Mouse (Mus musculus) olfactory bulb, adult 2 months (tissue): Measurements from ENCODE around the gene Lss. TPM values are rescaled to one million over a fixed set of nuclear protein-coding genes. Genes with fewer than 3 reads are reported as not detected.

Experiments used
- H3K27ac ChIP-seq: fragments of 200-500 bp; 2 replicates; pipeline ENCODE4 v1.5.1; 2012; ENCODE audit warnings: low read depth, low read length; ENCODE audit not compliant: insufficient read depth
- H3K4me1 ChIP-seq: fragments of 200-500 bp; 2 replicates; pipeline ENCODE4 v1.6.1; 2012; ENCODE audit warnings: low read length; ENCODE audit not compliant: control insufficient read depth, insufficient read depth
- H3K4me3 ChIP-seq: fragments of 200-500 bp; 2 replicates; pipeline ENCODE4 v1.5.1; 2012; ENCODE audit warnings: mild to moderate bottlenecking, low read depth, low read length, moderate library complexity; ENCODE audit not compliant: insufficient read depth
- CTCF ChIP-seq: fragments of 200-500 bp; IDR thresholded peaks from 2 replicates; pipeline ENCODE4 v1.5.1; 2012; ENCODE audit warnings: low read depth, mild to moderate bottlenecking, low read length, moderate library complexity; ENCODE audit not compliant: insufficient read depth
- POLR2A ChIP-seq: fragments of 200-500 bp; IDR thresholded peaks from 2 replicates; pipeline ENCODE4 v1.6.1; 2012; ENCODE audit warnings: mild to moderate bottlenecking, low read depth, low read length, moderate library complexity; ENCODE audit not compliant: insufficient read depth
- WGBS: fragments of 180-500 bp; shearing (Covaris S2); methylation state at CpG from one replicate; pipeline ENCODE4 v1.1.7; 2018; 5-methylcytosine and 5-hydroxymethylcytosine counted together
- polyA plus RNA-seq: library from polyadenylated mRNA; stranded (reverse); fragments of >200 nt; gene quantifications from 2 replicates; pipeline ENCODE4 v1.2.4, GENCODE M21; 2012; ENCODE audit warnings: low replicate concordance; ENCODE audit not compliant: missing spikeins, insufficient read depth, insufficient read length

Gene Lss
- polyA plus RNA-seq, 1 experiment: not detected

GRCm38 (mm10) chr10:76584138-76584537, 52.8 kb downstream of the Lss start:
- Histone ChIP-seq H3K4me3 (no peak overlapping the region), H3K4me1 (peaks cover 7% of the 10 kb centered on the region), H3K27ac (no peak overlapping the region)
- TF ChIP-seq CTCF (no peak), POLR2A (no peak)
- 17% methylated on average over 10 of the region's 10 CpGs for WGBS

DNA sequence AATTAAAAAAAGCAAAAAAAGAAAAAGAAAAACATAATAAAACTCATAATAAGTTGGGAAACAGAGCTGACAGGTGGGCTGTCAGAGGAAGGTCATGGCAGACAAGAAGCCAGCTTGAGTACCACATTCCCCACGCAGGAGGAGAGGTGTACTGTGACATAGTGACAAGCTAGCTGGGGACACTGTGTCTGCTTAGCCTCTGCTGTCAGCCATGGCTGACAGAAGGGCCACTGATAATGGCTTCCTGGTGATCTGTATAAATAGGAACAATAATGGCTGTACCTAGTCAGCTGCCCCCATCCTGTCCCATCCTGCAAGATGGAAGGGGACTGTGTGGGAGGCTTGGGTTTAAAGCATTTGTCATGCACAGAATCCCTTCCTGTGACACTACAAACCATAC, 54.8 kb downstream of the Lss start:
- TF ChIP-seq POLR2A (no peak), CTCF (no peak)
- 72% methylated on average over 1 of the region's 1 CpGs for WGBS
- H3K4me1 ChIP-seq: peaks cover 7% of the 10 kb centered on the region
- H3K4me3 ChIP-seq: no peak overlapping the region
- no peak overlapping the region for H3K27ac ChIP-seq

- 74% methylated on average over 11 of the region's 11 CpGs for WGBS
- TF ChIP-seq POLR2A: no peak
- no peak for TF ChIP-seq CTCF
- Histone ChIP-seq H3K4me3 (no peak overlapping the region), H3K4me1 (no peaks in the 10 kb centered on the region), H3K27ac (no peak overlapping the region)
Measured at GRCm38 (mm10) chr10:76590197-76590596, 58.8 kb downstream of the Lss start.

DNA sequence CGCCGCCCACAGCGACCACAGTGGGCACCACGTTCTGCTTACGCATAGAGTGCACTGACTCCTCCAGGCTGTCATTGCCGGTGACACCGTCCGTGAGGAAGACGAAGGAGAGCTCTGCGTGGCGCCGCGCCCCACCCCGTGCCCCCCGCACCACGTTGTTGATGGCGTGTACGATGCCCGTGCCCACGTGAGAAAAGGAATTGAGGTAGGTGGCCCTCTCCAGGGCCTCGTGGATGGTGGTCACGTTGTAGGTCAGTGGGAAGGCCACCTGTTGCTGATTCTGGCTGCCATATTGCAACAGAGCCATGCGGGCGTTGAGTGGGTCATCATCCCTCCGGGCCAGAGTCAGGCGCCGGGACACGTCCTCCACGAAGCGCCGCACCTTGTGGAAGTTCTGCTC, 65.0 kb downstream of the Lss start:
- TF ChIP-seq CTCF (no peak), POLR2A (no peak)
- H3K4me3 ChIP-seq: no peak overlapping the region
- H3K27ac ChIP-seq: no peak overlapping the region
- H3K4me1 ChIP-seq: no peaks in the 10 kb centered on the region
- 92% methylated on average over 31 of the region's 31 CpGs for WGBS

- H3K4me1 ChIP-seq: no peaks in the 10 kb centered on the region
- H3K27ac ChIP-seq: no peak overlapping the region
- H3K4me3 ChIP-seq: no peak overlapping the region
- WGBS: 78% methylated on average over 3 of the region's 3 CpGs
- no peak for TF ChIP-seq CTCF
- TF ChIP-seq POLR2A: no peak
Measured at GRCm38 (mm10) chr10:76602690-76603089, 71.3 kb downstream of the Lss start.

Other genes starting within 250 kb of the Lss start
- gene Dip2a, start 186.3 kb upstream of the Lss start, polyA plus RNA-seq: not detected in 2 replicates
- gene AC141477.1, start 91.1 kb upstream of the Lss start, polyA plus RNA-seq: not detected in 2 replicates
- gene Pcnt, start 88.8 kb upstream of the Lss start, polyA plus RNA-seq: not detected in 2 replicates
- not detected in 2 replicates for gene 2610028H24Rik, start 82.5 kb upstream of the Lss start, polyA plus RNA-seq
- not detected in 2 replicates for gene Mcm3ap, start 62.7 kb upstream of the Lss start, polyA plus RNA-seq
- not detected in 2 replicates for gene Ybey, start 62.5 kb upstream of the Lss start, polyA plus RNA-seq
- not detected in 2 replicates for gene Spatc1l, start 30.7 kb downstream of the Lss start, polyA plus RNA-seq
- not detected in 2 replicates for gene Ftcd, start 44.1 kb downstream of the Lss start, polyA plus RNA-seq
- gene Col6a2, start 92.0 kb downstream of the Lss start, polyA plus RNA-seq: not detected in 2 replicates
- not detected in 2 replicates for gene Col6a1, start 194.6 kb downstream of the Lss start, polyA plus RNA-seq